Mouse (Mus musculus): ENCODE results near the gene Erv3. TPM values are rescaled to one million over a fixed set of nuclear protein-coding genes. Genes with fewer than 3 reads are reported as not detected.

Gene Erv3
- under 1 TPM in 1 of 2 experiments, not detected in 1; 0.23 TPM for total RNA-seq (2021)

DNA sequence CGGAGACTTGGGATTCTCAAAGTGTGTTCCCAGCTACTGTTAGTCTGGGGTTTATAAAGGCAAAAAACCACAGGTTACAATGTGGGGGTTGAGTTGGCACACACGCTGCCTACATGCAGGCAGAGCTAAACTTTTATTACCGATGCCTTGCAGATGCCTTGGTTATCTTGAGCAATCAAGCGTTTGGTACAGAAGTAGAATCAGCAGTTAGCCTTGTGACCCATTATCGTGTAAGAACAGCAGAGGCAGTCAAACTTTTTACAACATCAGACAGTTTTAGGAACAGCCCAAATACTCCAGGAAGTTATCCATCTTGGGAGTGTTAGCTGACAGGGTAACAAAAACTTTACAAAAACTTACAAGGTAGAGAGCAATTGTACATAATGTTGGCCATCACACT, at the start of gene Erv3:
Gene Erv3 (minus strand): TSS at position 27 of the 400 bp plus-strand sequence.
- DNase-seq (ENCODE audit: low spot score in 2 of 2): no peak
- intact Hi-C loops (cut with DNase I): no loop called here

DNA sequence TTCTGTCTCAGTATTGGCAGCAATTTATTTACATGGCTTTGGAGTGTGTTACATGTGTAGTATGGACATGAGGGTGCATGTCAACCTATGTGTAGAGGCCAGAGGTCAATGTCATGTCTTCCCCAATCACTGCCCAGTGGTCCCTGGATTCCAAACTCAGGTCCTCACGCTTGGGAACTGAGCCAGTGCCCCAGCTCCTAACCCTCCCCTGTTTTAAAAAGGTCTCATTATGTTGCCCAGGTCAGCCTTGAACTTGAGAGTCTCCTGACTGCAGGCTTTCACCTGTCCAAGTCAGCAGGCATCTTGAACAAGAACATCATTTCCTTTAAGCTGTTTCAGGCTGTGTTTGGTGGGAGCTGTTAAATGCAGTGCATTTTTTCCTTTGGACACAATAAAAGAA, 49.4 kb upstream of the Erv3 start:
- intact Hi-C loops (cut with DNase I): no loop called here
- DNase-seq (ENCODE audit: low spot score in 2 of 2): no peak

DNA sequence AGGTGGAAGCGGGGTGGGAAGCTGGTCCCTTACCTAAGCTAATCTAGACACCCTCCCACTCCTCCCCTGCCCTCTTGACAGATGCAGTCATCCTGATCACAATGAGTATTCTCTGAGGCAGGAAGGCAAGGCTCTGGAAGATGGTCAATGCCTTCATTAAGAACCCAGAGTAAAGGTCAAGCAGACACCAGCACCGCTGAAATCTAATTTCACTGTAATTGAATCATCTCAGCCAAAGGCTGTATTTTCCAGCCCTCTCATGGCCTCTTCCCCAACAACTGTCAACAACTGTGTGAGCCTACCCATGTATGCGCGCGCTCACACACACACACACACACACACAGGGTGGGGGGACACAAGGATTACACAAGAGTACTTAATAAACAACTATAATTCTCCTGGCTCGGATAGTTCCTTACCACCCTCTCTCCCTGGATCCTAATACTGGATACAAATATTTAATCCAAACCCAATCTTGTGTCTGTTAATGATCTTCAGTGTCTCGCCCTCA, 48.9 kb upstream of the Erv3 start:
- intact Hi-C loops (cut with DNase I): no loop called here
- DNase-seq (ENCODE audit: low spot score in 2 of 2): no peak

DNA sequence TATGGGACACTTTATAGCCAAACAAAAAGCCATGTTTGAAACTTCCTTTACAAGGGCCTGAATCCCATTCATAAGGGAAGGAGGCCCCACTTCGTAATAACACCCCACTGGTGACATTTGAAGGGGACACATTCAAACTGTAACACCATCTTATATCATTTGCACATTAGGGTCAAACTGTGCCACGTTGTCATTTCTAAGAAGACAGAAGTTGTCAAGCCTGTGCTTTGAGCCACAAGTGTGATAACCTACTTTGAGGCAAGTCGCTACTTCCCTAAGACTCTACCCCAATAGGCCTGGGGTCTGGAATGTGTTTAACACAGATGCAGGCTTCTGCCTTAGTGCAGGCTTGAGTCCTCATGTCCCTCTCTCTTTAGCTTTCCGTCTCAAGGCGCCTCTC, 47.8 kb upstream of the Erv3 start:
- intact Hi-C loops (cut with DNase I): no loop called here
- DNase-seq (ENCODE audit: low spot score in 2 of 2): no peak

GRCm38 (mm10) chr2:131906846-131907245, 47.3 kb upstream of the Erv3 start:
- intact Hi-C loops (cut with DNase I): no loop called here
- no peak for DNase-seq (ENCODE audit: low spot score in 2 of 2)

DNA sequence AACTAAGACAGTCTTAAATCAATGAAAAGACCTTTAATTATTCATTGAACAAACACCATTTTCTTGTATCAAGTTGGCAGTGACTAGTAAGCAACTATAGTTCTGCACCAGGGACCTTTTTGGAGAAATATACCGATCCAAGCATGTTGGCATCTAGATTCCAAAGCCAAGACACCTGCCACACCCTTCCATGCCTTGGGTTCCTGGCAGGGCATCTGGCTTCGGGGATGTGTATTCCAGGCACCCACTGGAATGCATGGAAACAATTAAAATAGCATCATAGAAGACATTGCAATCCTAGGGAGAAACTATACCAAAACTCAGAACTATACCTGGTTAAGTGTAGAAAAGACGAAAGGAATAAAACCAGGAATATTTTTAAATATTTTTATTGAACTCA, 46.7 kb upstream of the Erv3 start:
- intact Hi-C loops (cut with DNase I): no loop called here
- no peak for DNase-seq (ENCODE audit: low spot score in 2 of 2)

DNA sequence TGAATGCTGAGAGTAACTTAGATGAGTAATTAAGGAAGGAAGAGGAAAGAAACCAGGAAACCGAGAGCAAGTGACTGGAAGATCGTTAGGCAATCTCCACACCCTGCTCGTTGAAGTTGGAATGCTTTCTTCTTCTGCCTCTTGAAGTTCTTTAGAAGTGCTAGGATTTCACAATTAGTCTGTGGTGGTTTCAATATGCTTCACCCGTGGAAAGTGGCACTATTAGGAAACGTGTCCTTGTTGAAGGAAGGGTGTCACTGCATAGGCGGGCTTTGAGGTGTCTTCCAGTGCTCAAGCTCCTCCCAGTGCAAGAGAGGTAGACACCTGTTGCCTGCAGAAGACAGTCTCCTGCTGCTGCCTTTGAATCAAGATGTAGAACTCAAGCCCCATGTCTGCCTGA, 46.2 kb upstream of the Erv3 start:
- intact Hi-C loops (cut with DNase I): no loop called here
- no peak for DNase-seq (ENCODE audit: low spot score in 2 of 2)

GRCm38 (mm10) chr2:131905025-131905424, 45.5 kb upstream of the Erv3 start:
- no peak for DNase-seq (ENCODE audit: low spot score in 2 of 2)
- intact Hi-C loops (cut with DNase I): no loop called here

- intact Hi-C loops (cut with DNase I): loop anchor here (5.0 kb wide), 1 partner anchor 51 kb away; no protein-coding TSS in a partner anchor
- peak in 1 of 2 experiments; percentile 59 for DNase-seq (ENCODE audit: low spot score in 2 of 2)
Observed at GRCm38 (mm10) chr2:131902867-131903266, 43.3 kb upstream of the Erv3 start.

- no peak for DNase-seq (ENCODE audit: low spot score in 2 of 2)
- intact Hi-C loops (cut with DNase I): loop anchor here (5.0 kb wide), 1 partner anchor 50 kb away; no protein-coding TSS in a partner anchor
Observed at GRCm38 (mm10) chr2:131902423-131902822, 42.9 kb upstream of the Erv3 start.

- DNase-seq (ENCODE audit: low spot score in 2 of 2): no peak
- intact Hi-C loops (cut with DNase I): no loop called here
Observed at GRCm38 (mm10) chr2:131897336-131898109, 38.0 kb upstream of the Erv3 start.

- DNase-seq (ENCODE audit: low spot score in 2 of 2): no peak
- intact Hi-C loops (cut with DNase I): no loop called here
Observed at GRCm38 (mm10) chr2:131896011-131896410, 36.5 kb upstream of the Erv3 start.

DNA sequence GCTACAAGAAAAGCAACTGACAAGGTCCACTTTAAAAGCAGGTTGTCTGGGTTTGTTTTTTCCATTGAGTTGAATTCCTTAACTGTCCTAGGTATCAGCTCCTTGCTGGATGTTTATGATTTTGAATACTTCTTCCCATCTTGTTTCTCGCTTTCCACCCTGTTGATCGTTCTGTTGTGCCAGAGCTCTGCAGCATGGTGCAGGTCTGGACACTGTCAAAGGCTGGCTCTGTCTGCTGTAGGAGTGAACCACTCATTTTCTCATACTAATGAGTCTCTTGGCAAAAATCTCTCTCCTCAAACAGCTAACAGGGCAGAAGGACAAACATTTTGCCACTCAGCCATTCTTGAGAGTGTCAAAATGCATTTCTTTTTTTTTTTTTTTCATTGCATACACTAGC, 35.6 kb upstream of the Erv3 start:
- no peak for DNase-seq (ENCODE audit: low spot score in 2 of 2)
- intact Hi-C loops (cut with DNase I): no loop called here

DNA sequence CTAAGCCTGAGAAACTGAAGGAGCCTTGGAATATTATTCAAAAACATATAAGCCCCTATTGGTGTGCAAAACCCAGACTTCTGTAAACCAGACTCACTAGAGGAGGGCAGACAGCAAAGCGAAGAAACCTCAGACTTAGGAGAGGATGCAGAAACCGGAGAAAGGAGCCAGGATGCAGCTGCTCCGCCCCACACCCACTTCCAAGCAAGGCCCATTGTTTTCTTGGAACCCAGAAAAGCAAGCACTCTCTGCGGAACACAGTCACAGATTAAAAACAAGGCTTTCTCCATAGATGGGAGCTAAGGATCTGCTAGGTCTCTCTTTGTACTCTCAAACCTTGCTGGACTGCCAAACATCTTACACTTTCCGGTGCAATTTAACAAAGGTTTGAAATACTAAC, 33.0 kb upstream of the Erv3 start:
- no peak for DNase-seq (ENCODE audit: low spot score in 2 of 2)
- intact Hi-C loops (cut with DNase I): no loop called here

DNA sequence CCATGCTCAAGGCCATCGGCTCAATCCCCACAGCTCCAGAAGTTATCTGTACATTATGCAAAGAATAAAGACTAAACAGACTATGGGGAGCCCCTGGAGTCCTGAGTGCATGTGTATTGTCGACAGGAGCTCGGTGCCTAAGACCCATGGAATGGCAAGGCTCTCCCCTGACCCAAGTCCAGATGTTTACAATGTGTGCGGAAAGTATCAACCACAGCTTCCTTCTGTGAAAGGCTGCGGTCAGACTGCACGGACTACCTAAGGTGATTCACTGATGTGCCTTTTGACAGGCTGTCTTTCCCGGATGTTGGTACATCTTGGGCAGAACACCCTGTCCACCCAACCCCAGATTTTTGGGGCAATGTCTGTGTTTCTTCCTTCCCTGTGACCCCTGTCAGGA, 28.7 kb upstream of the Erv3 start:
- DNase-seq (ENCODE audit: low spot score in 2 of 2): no peak
- intact Hi-C loops (cut with DNase I): no loop called here

GRCm38 (mm10) chr2:131886503-131887160, 27.1 kb upstream of the Erv3 start:
- DNase-seq (ENCODE audit: low spot score in 2 of 2): peak in 1 of 2 experiments; percentile 28
- intact Hi-C loops (cut with DNase I): no loop called here

DNA sequence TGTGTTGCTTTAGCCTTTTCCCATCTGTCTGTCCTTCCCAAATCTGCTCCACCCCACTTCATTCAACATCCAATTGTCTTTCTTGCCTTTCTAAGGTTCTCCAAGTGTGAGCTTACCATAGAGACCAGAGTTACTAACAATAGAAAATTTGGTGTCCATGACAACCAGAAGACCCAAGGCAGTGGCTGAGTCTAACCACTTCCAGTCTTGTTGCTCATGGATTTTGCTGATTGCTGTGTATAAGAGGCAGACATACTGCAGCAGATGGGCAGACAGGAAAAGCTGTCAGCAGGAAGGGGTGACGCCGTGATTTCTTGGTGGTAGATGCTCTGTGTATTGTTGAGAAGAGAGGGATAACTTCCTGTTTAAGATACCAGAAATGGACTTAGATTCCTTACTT, 23.6 kb upstream of the Erv3 start:
- peak; percentile 65 to 86 for DNase-seq (ENCODE audit: low spot score in 2 of 2)
- intact Hi-C loops (cut with DNase I): no loop called here

GRCm38 (mm10) chr2:131881766-131882165, 22.2 kb upstream of the Erv3 start:
- no peak for DNase-seq (ENCODE audit: low spot score in 2 of 2)
- intact Hi-C loops (cut with DNase I): no loop called here

DNA sequence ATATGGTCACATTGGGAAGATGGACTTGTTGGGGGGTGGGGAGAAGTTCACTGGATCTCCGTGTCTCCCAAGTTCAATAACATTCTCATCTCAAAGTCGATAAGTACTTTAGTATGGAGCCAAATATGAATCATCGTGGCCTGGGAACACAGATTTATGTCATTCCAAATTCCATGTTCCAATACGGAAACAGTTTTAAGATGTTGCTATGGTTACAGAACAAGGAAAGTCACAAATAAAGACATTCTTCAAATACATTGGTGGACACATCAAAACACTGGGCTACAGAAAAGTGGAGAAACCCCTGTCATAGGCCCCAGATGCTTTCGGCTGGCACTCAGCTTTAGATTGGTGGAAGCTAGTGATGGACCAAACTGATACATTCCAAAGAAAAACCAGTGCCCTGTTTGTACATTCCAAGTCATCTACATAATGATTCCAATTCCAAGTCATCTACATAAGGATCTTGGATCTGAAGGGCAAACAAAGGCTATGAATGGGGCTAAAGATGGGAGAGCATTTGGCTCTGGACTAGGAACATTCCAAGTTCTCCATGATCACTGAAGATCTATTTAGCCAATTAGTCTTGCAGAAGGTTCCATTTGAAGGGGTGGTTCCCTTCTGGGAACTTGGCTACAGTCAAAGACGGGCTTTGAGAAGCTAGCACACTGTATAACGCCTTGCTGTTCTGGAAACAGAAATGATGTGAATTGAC, 17.2 kb upstream of the Erv3 start:
- DNase-seq (ENCODE audit: low spot score in 2 of 2): peak in 1 of 2 experiments; percentile 22
- intact Hi-C loops (cut with DNase I): no loop called here

DNA sequence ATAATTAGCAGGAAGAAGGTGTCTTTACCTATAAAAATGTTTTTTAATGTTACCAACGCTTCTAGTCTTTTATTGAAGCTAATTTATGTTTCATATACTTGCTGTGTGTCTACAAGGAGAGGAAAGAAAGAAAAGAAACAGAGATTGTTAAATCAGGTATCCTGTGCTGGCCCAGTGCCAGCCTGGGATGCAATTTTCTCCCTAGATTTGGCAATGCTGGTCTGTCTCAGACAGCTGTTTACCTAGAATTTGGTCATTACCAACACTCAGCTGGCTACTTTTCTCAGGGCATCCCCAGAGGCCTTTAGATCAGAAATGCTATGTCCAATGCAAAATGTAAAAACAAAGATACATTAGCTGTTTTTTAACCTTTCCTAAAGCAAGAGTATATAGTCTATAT, 13.8 kb upstream of the Erv3 start:
- DNase-seq (ENCODE audit: low spot score in 2 of 2): no peak
- intact Hi-C loops (cut with DNase I): no loop called here
